In the genomic region with DNA sequence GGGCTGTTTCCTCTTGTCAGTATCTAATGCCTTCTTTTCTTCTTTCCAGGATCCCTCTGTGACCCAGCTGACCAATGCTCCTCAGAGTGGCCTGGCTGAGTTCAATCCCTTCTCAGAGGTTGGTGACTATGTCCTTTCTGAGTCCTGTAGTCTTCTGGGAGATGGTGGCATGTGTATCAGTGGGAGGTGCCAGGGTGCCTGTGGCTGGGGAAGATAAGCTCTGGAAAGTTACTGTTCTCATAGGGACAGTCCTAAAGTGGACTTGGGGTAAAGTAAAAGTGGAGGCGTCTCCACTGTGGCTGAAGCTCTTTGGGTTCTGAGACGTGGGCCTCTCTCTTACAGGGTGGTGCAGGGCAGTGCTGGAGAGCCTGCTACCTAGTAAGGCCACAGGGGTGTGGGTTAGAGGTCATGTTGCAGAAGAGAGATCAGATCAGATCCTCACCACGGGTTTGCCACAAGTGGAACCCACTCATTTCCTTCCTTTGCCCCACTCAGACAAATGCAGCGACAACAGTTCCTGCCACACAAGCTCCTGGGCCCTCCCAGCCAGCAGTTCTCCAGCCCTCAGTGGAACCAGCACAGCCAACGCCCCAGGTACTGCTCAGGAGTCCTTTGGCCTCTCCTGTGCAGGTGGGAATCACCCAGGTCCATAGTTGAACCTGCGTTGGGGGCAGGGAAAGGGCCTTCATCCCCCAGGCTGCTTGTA, we compare ENCODE assay signal across 17 mouse cellular contexts. TPM values are rescaled to one million over a fixed set of nuclear protein-coding genes. Genes with fewer than 3 reads are reported as not detected.
DNase-seq lines count a peak whose midpoint lies in the region; ATAC-seq and TF ChIP-seq lines count a peak whose summit lies in the region.
"Had no signal": no experiment of that assay in that cellular context is flagged by ENCODE, and none has a peak within 500 bp of the region (broad histone marks: within the 10 kb centered on the region; RNA-seq: fewer than 3 reads in every experiment).

No protein-coding gene starts in this region.

- no peak overlapping the region for H3K9ac ChIP-seq in midbrain, postnatal 0 days (replicated peaks; ENCODE audit: low read length, poor library complexity, severe bottlenecking)

- peaks cover 48% of the 10 kb centered on the region; the same call in 1 of the 2 replicates for H3K79me2 ChIP-seq in macrophage (ENCODE audit: inconsistent target)

- ATAC-seq in midbrain, postnatal 0 days (ENCODE audit: low FRiP score) = no peak
- ATAC-seq: lung, postnatal 0 days had no signal

- no peak overlapping the region for H3K4me2 ChIP-seq in midbrain, postnatal 0 days (ENCODE audit: low read depth, low read length, poor library complexity, severe bottlenecking)

- DNase-seq in 416B (ENCODE audit: low read depth) = peak; percentile 89
- DNase-seq in induced T-regulatory cell, adult 2 months (ENCODE audit: low read depth) = peak; percentile 65
- DNase-seq in left cerebral cortex, postnatal 4 days = no peak
- no peak for DNase-seq in spleen, postnatal 4 days (ENCODE audit: low spot score in 2 of 2)
- DNase-seq in midbrain, postnatal 0 days (ENCODE audit: low spot score) = no peak
- DNase-seq: cerebellum, adult 2 months; kidney, postnatal 25 days; layer of hippocampus, postnatal 36 days; spleen, adult 18-20 months had no signal

- intact Hi-C loops in left cerebral cortex, postnatal 4 days (cut with DNase I) = no loop called here

- H3K27ac ChIP-seq in bone marrow, adult 2 months (ENCODE audit: control insufficient read depth, insufficient read depth, low read depth, low read length, poor library complexity) = peak overlapping the region; percentile 48
- peak overlapping the region; percentile 21; the same call in 1 of the 2 replicates for H3K27ac ChIP-seq in macrophage
- no peak overlapping the region for H3K27ac ChIP-seq in midbrain, postnatal 0 days (ENCODE audit: low read depth, low read length)

- no peaks in the 10 kb centered on the region for H3K27me3 ChIP-seq in midbrain, postnatal 0 days (ENCODE audit: insufficient read depth, low read length)

- no peak for TF ChIP-seq CTCF in bone marrow, adult 2 months (IDR thresholded peaks at IDR 0.05; ENCODE audit: control insufficient read depth, insufficient read depth, low read length)
- TF ChIP-seq CTCF in midbrain, postnatal 0 days (IDR thresholded peaks at IDR 0.05) = no peak

- TF ChIP-seq POLR2A in bone marrow, adult 2 months (IDR thresholded peaks at IDR 0.05; ENCODE audit: borderline replicate concordance, control insufficient read depth, low read depth, low read length) = no peak

- WGBS in bone marrow, adult 2 months = 23% methylated on average over 6 of the region's 6 CpGs
- WGBS in macrophage (ENCODE audit: missing documents) = 31% methylated on average over 6 of the region's 6 CpGs
- 89% methylated on average over 6 of the region's 6 CpGs for whole genome bisulfite sequencing in midbrain, postnatal 0 days

- H3K36me3 ChIP-seq in macrophage (ENCODE audit: inconsistent target) = peaks cover 66% of the 10 kb centered on the region
- H3K36me3 ChIP-seq in midbrain, postnatal 0 days (ENCODE audit: insufficient read depth, low read length) = peaks cover 50% of the 10 kb centered on the region

- H3K4me1 ChIP-seq in bone marrow, adult 2 months (ENCODE audit: control insufficient read depth, insufficient read depth, low read length) = no peaks in the 10 kb centered on the region
- no peaks in the 10 kb centered on the region for H3K4me1 ChIP-seq in midbrain, postnatal 0 days (ENCODE audit: insufficient read depth, low read length)

- no peaks in the 10 kb centered on the region for H3K9me3 ChIP-seq in midbrain, postnatal 0 days (ENCODE audit: low read length)

- no peak overlapping the region for H3K4me3 ChIP-seq in bone marrow, adult 2 months (replicated peaks; ENCODE audit: control insufficient read depth, low read depth, low read length)
- H3K4me3 ChIP-seq in macrophage (ENCODE audit: inconsistent target) = no peak overlapping the region
- H3K4me3 ChIP-seq in midbrain, postnatal 0 days (ENCODE audit: low read depth, low read length) = no peak overlapping the region

RNA-seq across cellular contexts. Expression of gene Ulk3, which starts 12.0 kb away (rescaled TPM):
- 17.8 and 35.6 TPM in 2 replicates for polyA plus RNA-seq in bone marrow, adult 2 months (2011; ENCODE audit: insufficient read depth, insufficient read length, low replicate concordance, missing spikeins)
- total RNA-seq in macrophage (2018; cell fraction: chromatin; rRNA removed) = 100 to 1,000 TPM in 7 of 26 experiments, 10 to 100 TPM in 19; 19.9 to 114 (median 65.5) TPM
- 10 to 100 TPM in 7 of 26 experiments, 1 to 10 TPM in 19; 5.4 to 12.8 (median 8.9) TPM for total RNA-seq in macrophage (2018; cell fraction: cytosol; rRNA removed)
- 10 to 100 TPM; 10.9 to 71.5 (median 34.3) TPM for total RNA-seq in macrophage (2018; cell fraction: nucleus; rRNA removed)
- 6.1 to 12.5 TPM (median 6.5 TPM) in 3 replicates for polyA plus RNA-seq in macrophage (2018)
- 10 to 100 TPM; 35.2 to 38.9 TPM for total RNA-seq in left cerebral cortex, postnatal 4 days (2021)
- 18.9 and 23.3 TPM in 2 replicates for total RNA-seq in midbrain, postnatal 0 days (2014; rRNA removed)
- 17.4 and 19.9 TPM in 2 replicates for polyA plus RNA-seq in midbrain, postnatal 0 days (2015; fragmentation: Nextera tagmentation; extraction: Ambion mirVana)

RNA-seq across cellular contexts. Expression of gene Scamp2, which starts 16.6 kb away (rescaled TPM):
- polyA plus RNA-seq in bone marrow, adult 2 months (2011; ENCODE audit: insufficient read depth, insufficient read length, low replicate concordance, missing spikeins) = 21.3 and 46.4 TPM in 2 replicates
- 100 to 1,000 TPM in 12 of 26 experiments, 10 to 100 TPM in 14; 36.1 to 197 (median 92.2) TPM for total RNA-seq in macrophage (2018; cell fraction: chromatin; rRNA removed)
- total RNA-seq in macrophage (2018; cell fraction: cytosol; rRNA removed) = 100 to 1,000 TPM; 134 to 249 (median 184) TPM
- 100 to 1,000 TPM in 23 of 26 experiments, 10 to 100 TPM in 3; 90.1 to 273 (median 166) TPM for total RNA-seq in macrophage (2018; cell fraction: nucleus; rRNA removed)
- polyA plus RNA-seq in macrophage (2018) = 90.8 to 189 TPM (median 140 TPM) in 3 replicates
- total RNA-seq in left cerebral cortex, postnatal 4 days (2021) = 10 to 100 TPM; 29.7 to 31.0 TPM
- total RNA-seq in midbrain, postnatal 0 days (2014; rRNA removed) = 34.5 and 47.4 TPM in 2 replicates
- 41.1 and 41.2 TPM in 2 replicates for polyA plus RNA-seq in midbrain, postnatal 0 days (2015; fragmentation: Nextera tagmentation; extraction: Ambion mirVana)

RNA-seq across cellular contexts. Expression of gene Mpi, which starts 24.7 kb away (rescaled TPM):
- polyA plus RNA-seq in bone marrow, adult 2 months (2011; ENCODE audit: insufficient read depth, insufficient read length, low replicate concordance, missing spikeins) = 11.7 and 17.8 TPM in 2 replicates
- total RNA-seq in macrophage (2018; cell fraction: chromatin; rRNA removed) = 100 to 1,000 TPM in 1 of 26 experiments, 10 to 100 TPM in 20, 1 to 10 TPM in 5; 4.2 to 108 (median 38.6) TPM
- 10 to 100 TPM; 11.2 to 33.5 (median 18.7) TPM for total RNA-seq in macrophage (2018; cell fraction: cytosol; rRNA removed)
- total RNA-seq in macrophage (2018; cell fraction: nucleus; rRNA removed) = 10 to 100 TPM in 24 of 26 experiments, 1 to 10 TPM in 2; 6.2 to 65.3 (median 32.2) TPM
- 16.5 to 25.5 TPM (median 20.0 TPM) in 3 replicates for polyA plus RNA-seq in macrophage (2018)
- 10 to 100 TPM; 60.3 to 62.1 TPM for total RNA-seq in left cerebral cortex, postnatal 4 days (2021)
- total RNA-seq in midbrain, postnatal 0 days (2014; rRNA removed) = 60.5 and 71.9 TPM in 2 replicates
- 57.2 and 61.2 TPM in 2 replicates for polyA plus RNA-seq in midbrain, postnatal 0 days (2015; fragmentation: Nextera tagmentation; extraction: Ambion mirVana)

RNA-seq across cellular contexts. Expression of gene Cplx3, which starts 28.8 kb away (rescaled TPM):
- polyA plus RNA-seq in bone marrow, adult 2 months (2011; ENCODE audit: insufficient read depth, insufficient read length, low replicate concordance, missing spikeins) = not detected in 2 replicates
- under 1 TPM in 3 of 26 experiments, not detected in 23; 0.46 to 0.98 (median 0.76) TPM for total RNA-seq in macrophage (2018; cell fraction: chromatin; rRNA removed)
- not detected for total RNA-seq in macrophage (2018; cell fraction: cytosol; rRNA removed)
- 1 to 10 TPM in 4 of 26 experiments, under 1 TPM in 2, not detected in 20; 0.56 to 1.2 (median 1.0) TPM for total RNA-seq in macrophage (2018; cell fraction: nucleus; rRNA removed)
- not detected in 3 replicates for polyA plus RNA-seq in macrophage (2018)
- 1 to 10 TPM; 5.6 to 7.6 TPM for total RNA-seq in left cerebral cortex, postnatal 4 days (2021)
- 0.09 TPM in 1 of 2 replicates, not detected in the other for total RNA-seq in midbrain, postnatal 0 days (2014; rRNA removed)
- 1.9 and 2.2 TPM in 2 replicates for polyA plus RNA-seq in midbrain, postnatal 0 days (2015; fragmentation: Nextera tagmentation; extraction: Ambion mirVana)
- total RNA-seq: adrenal gland, postnatal 4 days; gastrocnemius, postnatal 4 days; heart, postnatal 25 days had no signal
- polyA plus RNA-seq: intestine, embryonic 14.5 days; limb, embryonic 11.5 days; lung, postnatal 0 days had no signal

RNA-seq across cellular contexts. Expression of gene Fam219b, which starts 40.0 kb away (rescaled TPM):
- polyA plus RNA-seq in bone marrow, adult 2 months (2011; ENCODE audit: insufficient read depth, insufficient read length, low replicate concordance, missing spikeins) = 8.4 and 10.3 TPM in 2 replicates
- 10 to 100 TPM in 15 of 26 experiments, 1 to 10 TPM in 11; 3.6 to 67.2 (median 11.0) TPM for total RNA-seq in macrophage (2018; cell fraction: chromatin; rRNA removed)
- 10 to 100 TPM in 17 of 26 experiments, 1 to 10 TPM in 9; 5.3 to 20.2 (median 14.4) TPM for total RNA-seq in macrophage (2018; cell fraction: cytosol; rRNA removed)
- total RNA-seq in macrophage (2018; cell fraction: nucleus; rRNA removed) = 10 to 100 TPM in 15 of 26 experiments, 1 to 10 TPM in 11; 3.8 to 42.8 (median 12.3) TPM
- polyA plus RNA-seq in macrophage (2018) = 11.2 to 20.8 TPM (median 15.2 TPM) in 3 replicates
- total RNA-seq in left cerebral cortex, postnatal 4 days (2021) = 10 to 100 TPM; 25.2 to 26.0 TPM
- 20.6 and 29.7 TPM in 2 replicates for total RNA-seq in midbrain, postnatal 0 days (2014; rRNA removed)
- polyA plus RNA-seq in midbrain, postnatal 0 days (2015; fragmentation: Nextera tagmentation; extraction: Ambion mirVana) = 24.8 and 25.6 TPM in 2 replicates

Comparison
In these comparisons a context has a peak if more than half of its experiments do, and no peak if none do; other contexts are left out.
1. DNase-seq: peak in 416B (single experiment) and induced T-regulatory cell, adult 2 months (single experiment); none in left cerebral cortex, postnatal 4 days (single experiment), spleen, postnatal 4 days (0 of 2) and midbrain, postnatal 0 days (single experiment).